Mouse (Mus musculus): ENCODE results near the gene Gm10447. TPM values are rescaled to one million over a fixed set of nuclear protein-coding genes. Genes with fewer than 3 reads are reported as not detected.

Gene Gm10447
- polyA plus RNA-seq (2012; rRNA removed), result 0.06 and 0.22 TPM in 2 replicates

DNA sequence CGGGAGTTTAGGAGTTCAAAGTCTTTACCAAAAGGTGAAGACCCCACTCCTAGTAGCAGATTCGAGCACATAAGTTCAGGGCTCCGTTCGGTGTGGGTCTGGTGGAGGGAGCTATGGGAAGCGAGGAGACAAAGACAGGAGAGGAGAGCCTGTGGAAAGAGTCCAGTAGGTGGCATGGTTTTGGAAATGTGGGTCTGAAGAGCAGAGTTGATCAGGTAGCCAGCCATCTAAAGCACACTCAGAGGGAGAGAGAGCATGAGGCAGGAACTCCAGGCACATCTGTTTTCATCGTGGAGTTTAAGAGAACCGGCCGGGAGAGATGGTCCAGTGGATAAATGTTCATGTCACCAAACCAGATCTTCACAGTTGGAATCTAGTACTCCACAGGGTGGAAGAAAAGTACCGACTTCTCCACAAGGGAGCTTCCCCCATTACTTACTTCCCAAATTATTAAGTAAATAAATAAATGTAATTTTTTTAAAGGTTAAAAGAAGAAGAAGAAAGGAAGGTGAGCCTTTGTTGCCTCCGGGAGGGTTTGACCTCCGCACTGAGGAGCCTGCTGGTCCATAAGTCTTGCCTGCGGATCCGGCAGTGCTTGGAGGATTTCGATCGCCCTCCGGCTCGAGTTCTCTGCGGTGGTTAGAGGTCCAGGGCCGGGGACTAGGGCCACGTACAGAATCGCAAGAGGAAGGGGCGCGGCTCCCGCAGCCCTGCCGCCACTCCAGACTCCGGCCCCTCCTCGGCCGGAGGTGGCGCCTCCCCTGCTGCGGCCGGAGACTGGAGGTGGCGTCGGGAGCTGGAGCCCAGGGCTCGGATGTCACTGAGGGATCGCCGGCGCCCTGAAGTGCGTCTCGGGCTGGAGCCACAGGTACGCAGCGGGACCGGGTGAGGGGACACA, at the start of gene Gm10447, which contains the start of gene Shroom1:
Gene Gm10447, minus strand, starts transcription at position 637 of the 898 bp plus-strand sequence.
Gene Shroom1, plus strand, starts transcription at position 732 of the 898 bp plus-strand sequence.

GRCm38 (mm10) chr11:53479783-53480301, 22.9 kb upstream of the Gm10447 start, which contains the start of the genes Gm9945 and Sowaha:
TSS of gene Gm9945 (plus strand) at chr11:53480166.
TSS of gene Sowaha (minus strand) at chr11:53480274.

DNA sequence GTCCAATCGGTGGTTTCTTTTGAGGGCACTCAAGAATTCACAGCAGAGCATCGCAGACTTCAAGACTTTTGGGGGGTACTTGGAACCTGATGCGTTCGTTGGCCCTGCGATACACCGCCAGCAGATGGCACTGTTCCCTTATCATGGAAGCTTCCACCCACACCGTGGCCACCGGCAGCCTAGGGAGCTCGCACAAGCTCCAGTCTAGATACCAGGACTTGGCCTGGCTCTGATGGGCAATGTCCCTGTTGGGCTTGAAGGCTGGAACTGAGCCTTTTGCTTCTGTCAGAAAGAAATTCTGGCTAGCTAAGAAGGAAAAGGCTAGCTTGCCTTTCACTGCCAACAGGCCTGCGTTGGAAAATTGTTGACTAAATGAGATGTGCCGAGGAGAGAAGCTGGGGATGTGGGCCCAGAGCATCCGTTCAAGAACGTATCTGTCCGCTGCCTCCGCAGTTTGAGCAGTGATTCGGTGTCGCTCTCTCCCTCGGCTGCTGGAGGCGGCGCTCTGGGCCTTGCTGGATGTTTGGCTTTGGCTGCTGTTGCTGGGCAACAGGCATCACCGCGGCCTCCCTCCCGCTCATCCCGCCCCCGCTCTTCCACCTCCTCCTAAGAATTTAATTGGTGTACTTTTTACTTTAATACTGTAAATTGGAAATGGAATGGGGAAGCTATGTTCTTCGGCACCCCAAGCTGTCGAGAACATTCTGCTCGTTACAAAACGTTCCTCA, 13.2 kb upstream of the Gm10447 start, which contains the start of gene Gm9837:
Gene Gm9837, minus strand, starts transcription at position 512 of the 728 bp plus-strand sequence.

DNA sequence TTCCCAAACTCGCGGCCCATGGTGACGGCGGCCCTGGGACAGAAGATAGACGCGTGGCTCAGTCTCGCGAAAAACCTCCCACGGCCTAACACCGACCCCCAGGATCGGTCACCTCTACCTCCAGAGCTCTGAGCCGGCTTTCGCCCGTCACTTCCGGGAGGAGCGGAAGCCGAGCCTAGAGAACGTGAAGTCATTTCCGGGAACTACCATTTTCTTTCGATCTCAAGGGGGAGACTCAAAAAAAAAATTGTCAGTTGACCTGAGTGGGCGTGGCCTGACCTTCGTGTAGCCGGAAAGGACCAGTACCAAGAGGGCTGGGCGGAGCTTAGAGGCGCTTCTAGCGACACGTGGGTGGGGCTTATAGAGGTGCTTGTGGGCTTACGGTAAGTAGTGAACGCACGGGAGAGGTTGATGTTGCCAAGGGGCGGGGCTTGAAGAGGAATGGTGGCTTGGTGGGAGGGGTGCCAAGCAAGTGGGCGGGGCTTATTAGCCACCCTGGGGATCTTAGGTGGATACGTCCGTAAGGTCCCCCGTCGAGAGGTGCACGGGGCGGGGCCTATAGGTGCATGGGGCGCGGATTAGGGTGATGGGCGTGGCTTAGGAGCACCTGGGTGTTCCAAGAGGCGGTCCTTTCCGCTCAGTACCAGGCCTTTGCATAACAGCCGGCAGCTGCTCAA, 26.1 kb downstream of the Gm10447 start, which contains the start of the genes Uqcrq and Gdf9:
Gene Uqcrq, minus strand, starts transcription at position 162 of the 677 bp plus-strand sequence.
Gene Gdf9, plus strand, starts transcription at position 354 of the 677 bp plus-strand sequence.

DNA sequence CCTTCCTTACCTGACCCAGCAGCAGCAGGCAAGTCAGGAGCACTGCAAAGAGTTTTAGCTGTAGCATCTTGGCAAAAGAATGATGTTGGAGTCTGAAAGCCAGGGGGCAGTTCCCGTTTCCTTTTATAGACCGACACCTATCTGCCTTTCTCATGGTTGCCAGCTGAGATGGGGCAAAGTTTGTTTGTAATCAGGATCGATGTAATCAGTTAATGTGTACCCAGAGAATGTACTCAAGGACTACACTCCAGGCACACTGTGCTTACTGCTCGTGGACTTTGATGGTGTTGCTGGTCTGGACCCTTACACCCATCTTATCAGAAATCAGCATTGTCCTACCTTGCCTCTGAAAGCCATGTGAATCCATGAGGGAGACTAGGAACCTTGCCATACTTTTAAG, 33.9 kb downstream of the Gm10447 start, which contains the start of gene Leap2:
Gene Leap2, minus strand, starts transcription at position 135 of the 400 bp plus-strand sequence.

Other genes starting within 250 kb of the Gm10447 start
- gene Hspa4, start 156.7 kb downstream of the Gm10447 start, polyA plus RNA-seq (2012; rRNA removed), result 23.3 and 28.7 TPM in 2 replicates
- 2.2 and 2.7 TPM in 2 replicates for gene Zcchc10, start 132.4 kb downstream of the Gm10447 start, polyA plus RNA-seq (2012; rRNA removed)
- 8.9 and 9.2 TPM in 2 replicates for gene Aff4, start 106.3 kb downstream of the Gm10447 start, polyA plus RNA-seq (2012; rRNA removed)
- gene Leap2, start 33.9 kb downstream of the Gm10447 start, polyA plus RNA-seq (2012; rRNA removed), result not detected in 2 replicates
- gene Uqcrq, start 26.3 kb downstream of the Gm10447 start, polyA plus RNA-seq (2012; rRNA removed), result 626 and 825 TPM in 2 replicates
- gene Gdf9, start 26.1 kb downstream of the Gm10447 start, polyA plus RNA-seq (2012; rRNA removed), result 0.29 and 0.31 TPM in 2 replicates
- gene Shroom1, start 95 bp upstream of the Gm10447 start, polyA plus RNA-seq (2012; rRNA removed), result 1.8 and 2.1 TPM in 2 replicates
- gene Gm9837, start 13.4 kb upstream of the Gm10447 start, polyA plus RNA-seq (2012; rRNA removed), result not detected in 2 replicates
- gene Gm9945, start 23.1 kb upstream of the Gm10447 start, polyA plus RNA-seq (2012; rRNA removed), result not detected in 2 replicates
- gene Sowaha, start 23.2 kb upstream of the Gm10447 start, polyA plus RNA-seq (2012; rRNA removed), result 2.0 and 2.2 TPM in 2 replicates
- gene Sept8, start 62.1 kb upstream of the Gm10447 start, polyA plus RNA-seq (2012; rRNA removed), result 23.9 and 26.4 TPM in 2 replicates
- gene Kif3a, start 110.3 kb upstream of the Gm10447 start, polyA plus RNA-seq (2012; rRNA removed), result 1.8 and 2.5 TPM in 2 replicates
- not detected in 2 replicates for gene Il4, start 161.6 kb upstream of the Gm10447 start, polyA plus RNA-seq (2012; rRNA removed)
- not detected in 2 replicates for gene Il13, start 177.6 kb upstream of the Gm10447 start, polyA plus RNA-seq (2012; rRNA removed)